Mouse (Mus musculus) embryonic facial prominence, embryonic 14.5 days (tissue): ENCODE measurements at regions not wholly inside any gene's neighbourhood (a gene's known extent, or its start where the extent isn't known, plus 50 kb on each side); places are given as distances from the start of the nearest gene placed in this dataset.

ENCODE experiments used
- ATAC-seq: fragments of 200-750 bp; cut with Nextera tagmentation; 2 replicates; pipeline ENCODE4 v1.8.0; 2017; ENCODE audit warnings: low read depth, moderate number of reproducible peaks, moderate TSS enrichment
- DNase-seq: peaks from one replicate; pipeline ENCODE4 v3.0.0-alpha.2; 2015; ENCODE audit warnings: low spot score
- H3K27ac ChIP-seq: fragments of 300-500 bp; sonication (generic); replicated peaks from 2 replicates; pipeline ENCODE4 v1.5.1; 2014; ENCODE audit warnings: low read depth, mild to moderate bottlenecking, low read length, moderate library complexity
- H3K27me3 ChIP-seq: fragments of 300-500 bp; sonication (generic); replicated peaks from 2 replicates; pipeline ENCODE4 v1.6.1; 2014; ENCODE audit warnings: low read length; ENCODE audit not compliant: control insufficient read depth, insufficient read depth
- H3K36me3 ChIP-seq: fragments of 300-500 bp; sonication (generic); 2 replicates; pipeline ENCODE4 v1.6.1; 2014; ENCODE audit warnings: low read length, mixed read lengths; ENCODE audit not compliant: control insufficient read depth, insufficient read depth
- H3K4me1 ChIP-seq: fragments of 300-500 bp; sonication (generic); 2 replicates; pipeline ENCODE4 v1.6.1; 2014; ENCODE audit warnings: antibody characterized with exemption, low read length; ENCODE audit not compliant: control insufficient read depth, insufficient read depth
- H3K4me2 ChIP-seq: fragments of 300-500 bp; sonication (generic); 2 replicates; pipeline ENCODE4 v1.6.1; 2014; ENCODE audit warnings: low read depth, mild to moderate bottlenecking, low read length, moderate library complexity, mixed read lengths
- H3K4me3 ChIP-seq: fragments of 300-500 bp; sonication (generic); 2 replicates; pipeline ENCODE4 v1.5.1; 2014; ENCODE audit warnings: low read depth, mild to moderate bottlenecking, low read length
- H3K9ac ChIP-seq: fragments of 300-500 bp; sonication (generic); 2 replicates; pipeline ENCODE4 v1.6.1; 2014; ENCODE audit warnings: low read depth, mild to moderate bottlenecking, low read length, moderate library complexity, mixed read lengths
- H3K9me3 ChIP-seq: fragments of 300-500 bp; sonication (generic); 2 replicates; pipeline ENCODE4 v1.6.1; 2016; ENCODE audit warnings: low read length; ENCODE audit not compliant: control insufficient read depth
- WGBS: fragments of 180-500 bp; shearing (Covaris S2); extraction: QIAGEN DNeasy Blood & Tissue Kit; methylation state at CpG from one replicate; pipeline ENCODE4 v1.1.7; 2014; 5-methylcytosine and 5-hydroxymethylcytosine counted together

DNA sequence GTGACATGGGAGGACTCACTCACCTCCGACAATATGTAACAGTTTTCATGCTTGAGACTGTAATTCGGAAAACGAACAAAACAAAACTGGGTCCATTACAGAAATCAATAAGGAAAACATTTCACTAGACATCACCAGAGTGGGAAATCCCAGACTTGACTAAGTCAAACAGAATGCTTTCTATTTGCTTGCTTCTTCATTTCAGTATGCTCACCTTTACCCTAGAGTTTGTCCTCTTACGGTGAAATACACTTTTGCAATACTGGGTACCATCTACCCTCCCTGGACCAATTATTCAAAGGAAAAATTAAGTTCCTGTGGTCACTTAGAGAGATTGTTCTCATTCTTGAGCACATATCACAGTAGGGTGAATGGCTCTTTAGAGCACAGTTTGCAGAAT, 613.4 kb upstream of the 4930412O13Rik start:
- 96% methylated on average over 4 of the region's 4 CpGs for WGBS
- Histone ChIP-seq H3K4me1 (no peaks in the 10 kb centered on the region), H3K36me3 (no peaks in the 10 kb centered on the region), H3K27ac (no peak overlapping the region), H3K9ac (no peak overlapping the region), H3K27me3 (no peaks in the 10 kb centered on the region), H3K4me3 (no peak overlapping the region), H3K4me2 (no peak overlapping the region), H3K9me3 (no peaks in the 10 kb centered on the region)
- ATAC-seq (no peak), DNase-seq (no peak)

DNA sequence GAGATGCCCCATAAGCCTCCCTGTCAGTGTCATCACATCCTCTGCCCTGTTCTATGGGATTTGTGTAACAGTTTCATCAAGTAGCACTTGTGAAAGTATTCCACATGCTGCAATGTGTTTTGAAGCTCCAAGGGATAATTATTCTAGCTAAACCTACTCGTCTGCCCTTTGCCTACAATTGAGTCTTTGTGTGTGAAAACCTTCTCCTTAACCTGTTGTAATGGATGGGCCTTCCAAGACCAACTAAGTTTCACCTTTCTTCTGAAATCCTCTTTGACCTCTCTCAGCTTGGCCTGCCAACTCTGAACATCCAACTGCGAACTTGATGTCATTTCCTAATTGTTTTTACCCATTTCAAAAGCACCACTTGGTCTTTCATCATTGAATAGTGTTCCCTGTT, 597.6 kb upstream of the 4930412O13Rik start:
- Histone ChIP-seq H3K27me3 (no peaks in the 10 kb centered on the region), H3K4me1 (no peaks in the 10 kb centered on the region), H3K36me3 (no peaks in the 10 kb centered on the region), H3K9ac (no peak overlapping the region), H3K4me2 (no peak overlapping the region), H3K9me3 (no peaks in the 10 kb centered on the region), H3K4me3 (no peak overlapping the region), H3K27ac (no peak overlapping the region)
- ATAC-seq (no peak), DNase-seq (no peak)
- 65% methylated on average over 2 of the region's 2 CpGs for WGBS

DNA sequence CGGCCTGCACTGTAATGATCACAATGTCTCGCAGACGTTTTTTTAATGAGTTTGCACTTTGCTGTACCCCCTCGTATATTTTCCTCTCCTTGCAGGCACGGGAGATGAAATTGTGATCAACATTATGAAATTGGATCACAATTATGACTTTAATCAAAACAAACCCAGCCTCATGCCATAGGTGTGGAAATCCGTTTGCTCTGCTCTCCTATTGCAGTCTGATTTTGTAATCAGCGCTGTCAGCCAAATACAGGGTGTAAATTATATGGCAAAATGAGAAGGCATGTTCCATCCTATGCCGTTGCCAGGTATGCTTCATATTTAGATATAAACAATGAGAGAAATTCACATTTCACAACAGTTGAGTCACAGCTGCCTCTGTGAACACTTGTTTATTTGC, 595.3 kb upstream of the 4930412O13Rik start:
- Histone ChIP-seq H3K4me2 (no peak overlapping the region), H3K4me3 (no peak overlapping the region), H3K9ac (no peak overlapping the region), H3K27me3 (no peaks in the 10 kb centered on the region), H3K27ac (no peak overlapping the region), H3K4me1 (no peaks in the 10 kb centered on the region), H3K9me3 (no peaks in the 10 kb centered on the region), H3K36me3 (no peaks in the 10 kb centered on the region)
- 67% methylated on average over 8 of the region's 8 CpGs for WGBS
- DNase-seq (peak; percentile 26), ATAC-seq (no peak)

DNA sequence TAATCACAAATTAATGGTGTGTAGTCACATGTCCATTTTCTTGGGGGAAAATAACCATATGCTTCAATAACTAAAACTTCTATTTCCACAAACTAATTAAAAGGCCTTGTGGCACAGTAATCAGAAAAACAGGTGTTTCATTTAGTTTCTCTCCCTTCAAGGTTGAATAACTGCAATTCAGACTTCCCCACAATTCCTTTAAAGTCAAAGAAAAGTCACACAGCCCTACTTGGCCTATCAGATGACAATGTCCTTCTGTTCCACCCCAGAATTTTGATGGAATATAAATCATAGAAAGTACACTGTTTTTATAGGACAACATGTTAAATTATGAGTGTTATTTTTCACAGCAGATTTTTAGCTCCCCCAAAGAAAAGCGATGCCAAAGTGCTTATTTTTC, 594.0 kb upstream of the 4930412O13Rik start:
- H3K4me1 ChIP-seq = no peaks in the 10 kb centered on the region
- no peaks in the 10 kb centered on the region for H3K27me3 ChIP-seq
- DNase-seq = no peak
- ATAC-seq = no peak
- 88% methylated on average over 1 of the region's 1 CpGs for WGBS
- no peaks in the 10 kb centered on the region for H3K9me3 ChIP-seq
- H3K36me3 ChIP-seq = no peaks in the 10 kb centered on the region
- no peak overlapping the region for H3K9ac ChIP-seq
- no peak overlapping the region for H3K4me3 ChIP-seq
- H3K4me2 ChIP-seq = no peak overlapping the region
- H3K27ac ChIP-seq = no peak overlapping the region

DNA sequence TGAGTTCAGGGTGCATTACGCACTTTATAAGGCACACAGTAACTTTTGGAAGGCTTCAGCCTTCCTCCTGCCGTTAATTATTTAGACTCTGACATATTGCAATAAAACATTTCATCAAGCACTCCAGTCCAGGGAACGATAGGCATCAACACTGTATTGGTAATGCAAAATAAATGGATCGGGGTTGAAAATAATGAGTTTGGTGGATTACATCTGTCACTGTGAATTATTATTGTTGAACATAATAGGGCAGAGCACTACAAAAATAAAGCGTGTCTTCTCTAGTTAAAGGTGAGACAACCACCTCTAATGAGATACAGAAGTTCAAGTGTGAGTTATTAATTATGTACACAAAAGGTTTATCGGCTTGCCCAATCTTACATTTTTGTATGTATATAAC, 593.4 kb upstream of the 4930412O13Rik start:
- DNase-seq = no peak
- H3K4me2 ChIP-seq = no peak overlapping the region

DNA sequence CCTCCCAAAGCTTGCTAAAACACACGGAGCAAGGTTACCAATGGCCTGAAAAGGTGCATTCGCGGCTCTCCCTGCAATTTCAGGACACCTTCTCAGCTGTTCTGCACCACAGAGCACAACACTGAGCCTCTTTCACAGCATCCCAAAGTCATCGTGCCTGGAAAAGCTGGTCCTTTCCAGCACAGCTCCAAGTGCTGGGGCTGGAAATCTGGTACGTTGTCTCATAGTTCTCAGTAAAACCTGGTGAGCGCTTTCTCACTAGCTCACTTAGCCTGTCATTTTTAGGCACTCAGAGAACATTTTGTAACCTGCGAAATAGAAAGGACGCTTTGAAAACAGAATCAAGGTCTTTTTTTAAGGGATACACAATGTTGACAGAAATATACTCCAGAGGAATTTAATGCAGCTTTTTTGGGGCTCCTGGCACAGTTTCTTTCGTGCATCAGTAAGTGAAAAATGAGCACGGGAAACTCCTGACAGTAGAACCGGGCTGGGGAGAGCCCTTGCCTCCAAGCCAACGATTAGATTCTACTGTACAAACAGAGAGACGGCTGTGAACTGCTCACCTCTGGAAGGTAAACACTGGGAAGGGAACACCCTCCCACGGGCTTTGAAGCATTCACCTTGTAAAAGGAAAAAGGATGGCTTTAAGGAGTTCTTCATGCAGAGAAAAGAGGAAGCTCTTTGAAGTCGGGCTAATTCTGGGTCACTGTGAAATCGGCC, 549.3 kb upstream of the 4930412O13Rik start:
- 42% methylated on average over 16 of the region's 16 CpGs for WGBS
- Histone ChIP-seq H3K4me2 (peak overlapping the region; percentile 32; the same call in 1 of the 2 replicates), H3K9me3 (no peaks in the 10 kb centered on the region), H3K9ac (no peak overlapping the region), H3K36me3 (no peaks in the 10 kb centered on the region), H3K4me3 (no peak overlapping the region), H3K27me3 (no peaks in the 10 kb centered on the region), H3K27ac (no peak overlapping the region), H3K4me1 (no peaks in the 10 kb centered on the region)
- DNase-seq = peak; percentile 64
- ATAC-seq = peak; percentile 41; the same call in 1 of the 2 replicates

More for the DNA sequence above, 593.4 kb upstream of the 4930412O13Rik start:
- Histone ChIP-seq H3K4me3 (no peak overlapping the region), H3K27me3 (no peaks in the 10 kb centered on the region), H3K4me1 (no peaks in the 10 kb centered on the region), H3K36me3 (no peaks in the 10 kb centered on the region), H3K27ac (no peak overlapping the region), H3K9me3 (no peaks in the 10 kb centered on the region), H3K9ac (no peak overlapping the region)
- 76% methylated on average over 6 of the region's 6 CpGs for WGBS
- ATAC-seq = no peak

DNA sequence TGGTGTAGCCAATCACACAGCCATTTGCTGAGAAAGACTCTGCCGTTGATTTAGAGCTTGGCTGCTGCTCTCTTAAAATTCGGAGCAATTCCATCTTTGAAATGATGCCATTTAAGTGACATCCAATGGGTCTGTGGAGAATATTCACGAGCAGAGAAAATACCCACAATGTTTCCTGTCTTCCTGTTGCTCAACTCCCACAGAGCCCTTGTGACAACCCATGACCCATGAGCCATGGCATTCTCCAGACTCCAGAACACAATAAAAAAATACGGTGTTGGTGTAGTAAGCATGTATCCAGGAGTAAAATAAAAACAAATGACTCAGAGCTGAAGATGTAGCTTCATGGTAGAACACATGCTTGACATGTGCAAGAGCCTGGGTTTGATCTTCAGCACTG, 532.1 kb upstream of the 4930412O13Rik start:
- Histone ChIP-seq H3K27me3 (no peaks in the 10 kb centered on the region), H3K4me1 (no peaks in the 10 kb centered on the region; the same call in 1 of the 2 replicates), H3K9me3 (no peaks in the 10 kb centered on the region), H3K4me3 (no peak overlapping the region), H3K4me2 (no peak overlapping the region), H3K36me3 (no peaks in the 10 kb centered on the region), H3K27ac (no peak overlapping the region), H3K9ac (no peak overlapping the region)
- WGBS = 52% methylated on average over 4 of the region's 4 CpGs
- ATAC-seq = no peak
- DNase-seq = no peak

DNA sequence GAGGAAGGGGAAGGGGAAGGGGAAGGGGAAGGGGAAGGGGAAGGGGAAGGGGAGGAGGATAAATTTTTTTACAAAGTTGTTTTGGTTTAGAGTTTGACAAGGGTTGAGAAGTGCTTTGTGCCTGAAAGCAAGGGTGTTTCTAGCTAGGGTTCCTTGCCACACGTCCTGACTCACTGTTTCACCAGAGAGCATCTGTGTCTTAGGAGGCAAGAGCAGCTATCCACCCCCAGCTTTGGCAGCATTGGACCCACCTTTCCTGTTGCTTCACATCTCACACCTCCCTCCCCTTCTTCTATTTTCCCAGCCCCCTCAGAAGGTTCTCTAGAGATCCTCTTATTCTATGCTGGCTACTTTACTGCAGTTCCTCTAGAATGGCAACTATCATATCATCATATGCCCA, 531.1 kb upstream of the 4930412O13Rik start:
- H3K27me3 ChIP-seq = no peaks in the 10 kb centered on the region
- H3K4me1 ChIP-seq = no peaks in the 10 kb centered on the region; the same call in 1 of the 2 replicates
- no peak overlapping the region for H3K4me3 ChIP-seq
- no peak overlapping the region for H3K27ac ChIP-seq
- no peak overlapping the region for H3K4me2 ChIP-seq
- no peaks in the 10 kb centered on the region for H3K9me3 ChIP-seq
- DNase-seq = no peak
- H3K9ac ChIP-seq = no peak overlapping the region
- 33% methylated on average over 1 of the region's 1 CpGs for WGBS
- no peaks in the 10 kb centered on the region for H3K36me3 ChIP-seq
- ATAC-seq = no peak

DNA sequence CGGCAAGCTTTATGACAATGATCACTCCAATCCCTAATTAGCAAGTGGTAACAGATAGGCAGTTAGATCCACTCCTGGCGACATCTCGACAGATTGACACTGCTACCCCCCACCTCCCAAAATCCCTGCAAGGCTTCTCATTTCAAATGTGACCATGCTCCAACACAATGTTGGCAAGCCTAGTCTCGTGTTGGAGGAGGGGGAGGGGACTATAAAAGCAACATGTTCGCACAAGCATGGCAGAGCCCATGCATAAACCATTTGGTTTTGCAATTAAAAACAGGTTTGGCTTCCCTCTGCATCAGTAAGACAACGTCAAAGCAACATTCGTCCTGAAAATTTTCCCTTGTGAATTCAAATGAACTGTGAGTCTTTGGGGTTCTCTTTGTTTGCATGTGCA, 528.9 kb upstream of the 4930412O13Rik start:
- 14% methylated on average over 7 of the region's 7 CpGs for WGBS
- H3K4me2 ChIP-seq = peak overlapping the region; percentile 1; the same call in 1 of the 2 replicates
- H3K9ac ChIP-seq = no peak overlapping the region
- no peaks in the 10 kb centered on the region; the same call in 1 of the 2 replicates for H3K4me1 ChIP-seq
- no peaks in the 10 kb centered on the region for H3K9me3 ChIP-seq
- DNase-seq (peak; percentile 84), ATAC-seq (peak; percentile 79)
- no peaks in the 10 kb centered on the region for H3K27me3 ChIP-seq
- H3K4me3 ChIP-seq = no peak overlapping the region
- H3K36me3 ChIP-seq = no peaks in the 10 kb centered on the region
- H3K27ac ChIP-seq = no peak overlapping the region
